Mouse (Mus musculus): ENCODE measurements around the gene Tada2b.

Tada2b gene

GRCm38 (mm10) chr5:36479735-36480134, 4.3 kb downstream of the Tada2b start:
- DNase-seq (ENCODE audit: low read depth) = no peak

- no peak for DNase-seq (ENCODE audit: low read depth)
These were observed 5.3 kb downstream of the Tada2b start for GRCm38 (mm10) chr5:36478540-36479420.

GRCm38 (mm10) chr5:36477486-36477885, 6.6 kb downstream of the Tada2b start:
- DNase-seq (ENCODE audit: low read depth) = no peak

DNA sequence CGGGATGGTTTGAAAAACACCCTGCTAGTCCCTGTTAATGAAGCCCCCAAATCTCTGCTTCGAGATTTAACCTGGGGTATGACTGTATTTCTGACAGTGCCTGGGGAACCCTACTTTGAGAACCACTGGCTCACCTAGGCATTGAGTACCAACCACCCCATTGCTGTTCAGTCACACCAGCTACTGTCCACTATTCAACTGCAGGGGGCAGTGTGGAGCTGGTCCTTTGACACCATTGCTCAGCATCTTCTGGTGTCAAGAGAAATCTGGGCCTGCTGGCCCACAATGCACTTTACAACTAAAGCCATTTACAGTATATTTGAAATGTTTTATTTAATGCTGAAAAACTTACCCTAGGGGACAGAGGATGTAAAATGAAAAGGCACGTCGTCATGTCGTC, 9.8 kb downstream of the Tada2b start:
- peak; percentile 81 for DNase-seq (ENCODE audit: low read depth)

DNA sequence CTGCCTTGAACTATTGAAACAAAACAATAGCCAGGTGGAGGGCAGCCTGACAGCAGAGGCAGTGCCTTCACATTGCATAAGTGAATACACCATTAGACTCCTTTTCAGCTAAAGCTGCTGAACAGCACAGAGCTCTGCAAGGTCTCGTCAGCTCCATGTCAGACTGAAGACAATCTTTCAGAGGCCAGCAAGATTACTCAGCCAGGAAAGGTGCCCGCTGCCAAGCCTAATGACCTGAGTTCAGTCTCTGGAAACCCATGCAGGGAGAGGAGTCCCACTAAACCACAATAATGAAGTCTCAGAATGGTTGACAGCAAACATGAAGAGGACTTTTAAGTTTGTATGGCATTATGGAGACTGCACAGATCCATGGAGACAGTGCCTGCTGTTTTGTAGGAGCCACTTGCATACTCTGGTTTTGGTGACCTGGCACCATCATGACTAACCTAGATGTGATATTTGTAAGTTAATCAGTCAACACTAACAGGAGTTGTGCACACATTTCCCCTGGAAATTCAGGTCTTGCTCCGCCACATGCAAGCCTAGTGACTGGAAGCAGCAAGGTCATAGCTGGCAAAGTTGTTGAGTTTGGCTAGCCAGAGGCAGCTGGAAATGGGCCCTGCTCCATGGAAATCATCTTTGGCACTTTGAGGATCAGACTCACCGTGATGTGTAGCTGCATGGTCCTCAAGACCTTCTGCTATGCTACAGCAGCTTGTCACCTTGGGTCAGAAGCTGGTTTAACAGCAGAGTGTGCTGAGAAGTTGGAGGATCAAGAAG, 11.0 kb downstream of the Tada2b start:
- no peak for DNase-seq (ENCODE audit: low read depth)

DNA sequence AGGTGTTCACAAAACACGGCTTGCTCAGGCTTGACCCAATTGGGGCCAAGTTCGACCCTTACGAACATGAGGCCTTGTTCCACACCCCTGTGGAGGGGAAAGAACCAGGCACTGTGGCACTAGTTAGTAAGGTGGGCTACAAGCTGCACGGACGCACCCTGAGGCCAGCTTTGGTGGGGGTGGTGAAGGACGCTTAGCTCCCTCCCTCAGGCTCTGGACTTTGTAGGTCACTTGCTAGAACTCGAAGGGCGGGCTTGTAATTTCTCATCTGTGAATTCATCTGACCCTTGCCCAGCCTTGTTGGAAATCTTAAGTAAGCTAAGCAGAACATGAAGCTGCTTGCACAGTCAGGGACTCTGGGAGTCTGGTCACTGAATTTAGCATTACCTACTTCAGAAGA, 12.9 kb downstream of the Tada2b start:
- DNase-seq (ENCODE audit: low read depth) = no peak

DNA sequence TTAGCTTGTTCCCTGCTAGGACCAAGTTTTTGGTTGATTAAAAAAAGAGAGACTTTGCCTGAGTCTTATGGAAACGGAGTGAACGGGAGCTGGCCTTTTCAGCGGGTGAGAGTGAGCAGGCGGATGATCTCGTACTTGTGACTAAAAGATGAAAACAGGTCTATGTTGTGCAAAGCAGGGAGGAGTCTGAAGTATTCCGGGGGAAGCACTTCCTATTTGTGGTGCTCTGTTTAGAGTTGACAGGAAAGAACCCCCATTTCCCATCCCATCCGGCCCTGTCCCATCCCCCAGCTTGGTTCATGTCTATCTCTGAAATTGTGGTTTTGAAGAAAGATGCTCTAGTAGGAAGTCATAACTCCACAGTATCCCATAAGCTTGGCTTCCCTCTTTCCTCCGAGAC, 18.2 kb downstream of the Tada2b start:
- no peak for DNase-seq (ENCODE audit: low read depth)

DNA sequence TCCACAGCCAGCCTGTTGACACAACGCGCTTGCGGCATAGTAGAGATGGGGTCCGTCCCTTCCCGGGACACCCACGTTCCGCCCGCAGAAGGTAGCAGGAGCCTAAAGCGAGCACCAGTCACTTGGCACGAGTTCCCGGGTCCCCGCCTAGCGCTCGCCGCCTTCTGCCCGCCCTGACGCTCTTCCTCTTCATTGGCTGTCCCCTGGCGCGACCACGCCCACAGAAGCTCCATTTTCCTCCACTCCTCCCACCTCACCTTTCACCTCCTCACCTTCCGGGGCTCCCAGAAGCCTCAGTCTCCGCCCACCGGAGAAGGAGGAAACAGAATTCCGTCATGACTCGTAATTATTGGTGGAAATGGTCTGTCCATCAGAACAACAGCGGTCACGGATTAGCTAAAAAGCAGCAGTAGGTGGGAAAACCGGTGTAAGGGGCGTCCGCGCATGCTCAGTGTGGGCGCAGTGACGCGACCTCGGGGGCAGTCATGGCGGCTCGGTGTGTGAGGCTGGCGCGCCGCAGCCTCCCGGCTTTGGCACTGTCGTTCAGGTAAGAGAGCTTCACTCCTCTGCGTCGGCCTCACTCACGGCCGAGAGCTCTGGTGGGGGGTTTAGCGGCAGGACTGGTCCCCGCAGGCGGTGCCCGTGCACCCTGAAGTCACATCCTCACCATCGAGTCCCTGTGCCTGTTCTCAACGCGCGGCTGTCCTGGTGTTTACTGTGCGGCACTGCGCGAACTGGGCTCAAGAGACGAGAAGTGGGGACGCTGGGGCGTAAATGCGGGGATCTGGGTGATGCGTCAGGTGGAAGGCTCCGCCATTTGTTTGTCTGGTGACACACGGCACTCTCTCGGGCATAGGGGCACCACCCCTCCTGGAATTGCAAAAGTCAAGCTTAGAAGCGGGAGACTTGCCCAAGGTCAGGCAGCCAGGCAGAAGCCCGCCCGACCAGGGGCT, 19.1 kb downstream of the Tada2b start, which contains the start of gene Grpel1:
Gene Grpel1 (plus strand): TSS at position 290 of the 953 bp plus-strand sequence.
- peak; percentile 100 for DNase-seq (ENCODE audit: low read depth)

GRCm38 (mm10) chr5:36463391-36463790, 20.7 kb downstream of the Tada2b start:
- no peak for DNase-seq (ENCODE audit: low read depth)

DNA sequence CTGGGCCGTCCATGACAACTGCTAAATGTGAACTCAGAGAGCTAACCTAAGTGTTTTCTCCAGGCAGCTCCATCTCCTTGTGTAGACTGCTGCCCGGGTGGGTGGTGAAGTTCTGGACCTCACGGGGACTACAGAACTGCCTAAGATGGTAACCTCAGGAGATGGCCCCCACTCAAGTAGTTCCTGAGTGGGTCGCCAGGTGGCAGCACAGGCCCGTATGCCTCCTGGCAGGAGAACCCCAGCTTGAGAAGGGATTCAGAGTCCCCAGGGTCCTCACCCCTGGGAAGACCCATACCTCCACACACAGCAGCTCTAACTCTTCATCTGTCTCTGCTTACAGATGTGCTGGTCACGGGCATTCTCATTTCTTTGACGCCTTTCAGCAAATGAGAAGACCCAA, 21.3 kb downstream of the Tada2b start:
- peak; percentile 60 for DNase-seq (ENCODE audit: low read depth)

DNA sequence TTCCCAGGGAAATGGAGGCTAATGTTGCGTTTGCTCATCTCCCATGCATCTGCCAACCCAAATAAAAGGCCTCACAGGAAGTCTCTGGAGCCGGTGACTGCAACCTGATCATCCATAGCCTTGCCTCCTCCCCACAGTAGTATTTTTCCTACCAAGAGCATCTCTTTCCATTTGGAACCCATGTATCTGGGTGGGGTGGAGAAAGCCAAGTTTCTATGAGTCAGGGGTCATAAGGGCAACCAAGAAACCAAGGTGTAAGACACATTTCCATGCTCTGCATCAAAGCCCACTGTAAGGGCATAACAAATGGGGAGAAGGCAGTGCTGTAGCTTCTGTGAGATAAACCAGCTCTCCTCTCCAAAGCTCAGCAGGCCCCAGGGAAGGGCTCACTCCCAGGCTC, 22.9 kb downstream of the Tada2b start:
- DNase-seq (ENCODE audit: low read depth) = no peak

GRCm38 (mm10) chr5:36460712-36461111, 23.4 kb downstream of the Tada2b start:
- no peak for DNase-seq (ENCODE audit: low read depth)

DNA sequence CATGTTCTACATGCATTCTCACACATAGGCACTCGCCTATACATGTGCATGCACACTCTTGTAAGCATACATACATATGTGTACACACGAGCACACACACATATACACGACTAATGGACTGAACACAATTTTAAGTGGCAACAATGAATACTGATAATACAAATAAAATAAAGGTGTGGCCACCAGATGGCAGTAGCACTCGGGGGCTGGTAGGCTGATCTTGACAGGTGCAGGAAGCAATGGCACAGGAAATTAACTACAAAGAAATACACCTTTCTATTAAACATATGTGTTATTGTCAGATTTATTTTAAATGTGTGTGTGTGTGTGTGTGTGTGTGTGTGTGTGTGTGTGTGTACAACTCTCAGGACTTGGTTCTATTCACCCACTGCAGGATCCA, 25.2 kb downstream of the Tada2b start:
- peak; percentile 50 for DNase-seq (ENCODE audit: low read depth)

- DNase-seq (ENCODE audit: low read depth) = no peak
These were observed 26.4 kb downstream of the Tada2b start for GRCm38 (mm10) chr5:36457706-36458105.

DNA sequence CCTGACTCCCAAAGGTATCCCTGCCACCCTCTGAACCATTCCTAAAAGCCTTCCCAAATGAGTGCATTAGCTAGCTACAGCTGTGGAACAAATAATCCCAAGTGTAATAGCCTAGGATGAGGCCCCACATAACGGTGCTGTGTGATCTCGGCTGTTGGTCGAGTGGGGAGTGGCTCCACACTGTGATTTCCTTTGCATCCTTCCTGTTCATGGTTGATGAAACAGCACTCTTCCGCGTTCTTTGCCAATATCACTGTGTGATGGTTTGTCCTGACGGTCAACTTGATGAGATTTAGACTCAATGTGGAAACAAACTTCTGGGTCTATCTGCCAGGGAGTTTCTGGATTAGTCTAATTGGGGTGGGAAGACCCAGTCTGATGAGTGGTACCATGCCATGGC, 31.3 kb downstream of the Tada2b start:
- no peak for DNase-seq (ENCODE audit: low read depth)

- no peak for DNase-seq (ENCODE audit: low read depth)
These were observed 32.2 kb downstream of the Tada2b start for GRCm38 (mm10) chr5:36451872-36452389.

GRCm38 (mm10) chr5:36451119-36451518, 33.0 kb downstream of the Tada2b start:
- no peak for DNase-seq (ENCODE audit: low read depth)

GRCm38 (mm10) chr5:36449710-36450358, 34.3 kb downstream of the Tada2b start:
- DNase-seq (ENCODE audit: low read depth) = no peak

GRCm38 (mm10) chr5:36447872-36448271, 36.2 kb downstream of the Tada2b start:
- DNase-seq (ENCODE audit: low read depth) = no peak

DNA sequence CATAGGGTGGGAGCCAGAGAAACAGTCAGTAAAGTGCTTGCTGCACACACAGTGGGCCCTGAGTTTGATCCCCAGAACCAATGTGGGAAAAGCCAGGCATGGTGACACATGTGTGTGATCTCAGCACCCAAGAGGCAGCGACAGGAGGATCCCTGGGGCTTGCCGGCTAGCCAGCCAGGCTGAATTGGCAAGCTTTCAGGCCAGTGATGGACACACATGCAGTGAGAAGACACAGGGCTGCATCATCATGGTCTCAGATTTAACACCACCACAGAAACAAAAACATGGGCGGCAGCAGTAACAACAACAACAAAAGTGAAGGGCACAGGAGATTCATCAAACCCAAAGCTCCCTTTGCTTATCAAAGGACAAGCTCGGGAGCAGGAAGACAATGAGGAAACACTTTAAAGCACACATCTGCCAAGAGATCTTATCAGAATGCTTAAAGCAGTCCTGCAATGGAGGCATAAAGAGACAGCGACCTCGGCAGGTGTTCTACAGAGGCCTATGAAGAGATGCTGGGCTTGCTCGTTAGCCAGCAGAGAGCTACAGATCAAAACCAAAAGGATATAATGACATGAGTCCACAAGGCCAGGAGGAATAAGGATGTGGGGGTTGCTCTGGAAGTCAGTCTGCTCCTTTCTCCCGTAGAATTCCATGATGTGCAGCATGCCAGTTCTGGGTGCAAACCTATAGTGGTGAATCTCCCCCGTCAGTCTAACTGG, 37.8 kb downstream of the Tada2b start:
- DNase-seq (ENCODE audit: low read depth) = no peak

DNA sequence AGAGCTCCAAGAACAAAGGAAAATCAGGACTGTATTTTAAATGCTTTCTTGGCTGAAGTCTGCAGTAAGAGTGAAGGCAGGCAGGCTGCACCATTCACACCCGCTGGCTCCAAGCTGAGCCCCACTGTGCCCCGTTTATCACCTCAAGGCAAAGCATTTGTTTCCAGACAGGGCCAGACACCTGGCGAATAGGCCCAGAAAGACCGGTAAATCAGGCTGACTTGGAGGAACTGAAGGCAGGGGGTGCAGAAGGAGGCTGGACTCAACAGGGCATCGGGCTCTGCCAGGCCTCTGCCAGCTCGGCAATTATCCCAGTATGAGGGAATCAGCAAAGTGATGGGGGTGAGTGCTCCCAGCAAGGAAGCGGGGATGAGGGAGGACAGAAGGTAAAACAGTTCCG, 39.1 kb downstream of the Tada2b start:
- DNase-seq (ENCODE audit: low read depth) = no peak
